Comparison of ENCODE assay signal across 9 mouse cellular contexts in genomic region chr7:25710519-25711130, GRCm38 (mm10). TPM values are rescaled to one million over a fixed set of nuclear protein-coding genes. Genes with fewer than 3 reads are reported as not detected.
DNase-seq lines count a peak whose midpoint lies in the region; ATAC-seq and TF ChIP-seq lines count a peak whose summit lies in the region.
"Had no signal": no experiment of that assay in that cellular context is flagged by ENCODE, and none has a peak within 500 bp of the region (broad histone marks: within the 10 kb centered on the region; RNA-seq: fewer than 3 reads in every experiment).

No protein-coding gene starts in this region.

- peak; percentile 26 for ATAC-seq in Patski
- peak; percentile 40 for ATAC-seq in heart, embryonic 12.5 days (ENCODE audit: insufficient number of reproducible peaks, low FRiP score)
- no peak for ATAC-seq in limb, embryonic 12.5 days (ENCODE audit: insufficient number of reproducible peaks, insufficient read depth, low FRiP score, low TSS enrichment, low read depth)

- H3K4me1 ChIP-seq in heart, embryonic 12.5 days (replicated peaks): peaks cover 60% of the 10 kb centered on the region
- H3K4me1 ChIP-seq in limb, embryonic 12.5 days (replicated peaks): peaks cover 50% of the 10 kb centered on the region

- no peaks in the 10 kb centered on the region for H3K27me3 ChIP-seq in Patski
- no peaks in the 10 kb centered on the region for H3K27me3 ChIP-seq in heart, embryonic 12.5 days (replicated peaks)
- peaks cover 3% of the 10 kb centered on the region; the same call in 1 of the 2 replicates for H3K27me3 ChIP-seq in limb, embryonic 12.5 days

- H3K27ac ChIP-seq in heart, embryonic 12.5 days (ENCODE audit: poor library complexity, severe bottlenecking): peak overlapping the region; percentile 79
- H3K27ac ChIP-seq in limb, embryonic 12.5 days: peak overlapping the region; percentile 79; the same call in 1 of the 2 replicates

- peak overlapping the region; percentile 21 for H3K4me3 ChIP-seq in heart, embryonic 12.5 days
- no peak overlapping the region for H3K4me3 ChIP-seq in limb, embryonic 12.5 days (replicated peaks)

- POLR2A ChIA-PET in Patski (lab: Charles Lee): interaction anchor here (0.6 kb wide), 1 partner anchor 9 kb away, joined by 5 read pairs; no protein-coding TSS in a partner anchor

- H3K36me3 ChIP-seq in heart, embryonic 12.5 days: peaks cover 34% of the 10 kb centered on the region
- peaks cover 42% of the 10 kb centered on the region for H3K36me3 ChIP-seq in limb, embryonic 12.5 days

- no peak for TF ChIP-seq CTCF in Patski (IDR thresholded peaks at IDR 0.05)

- in situ Hi-C loops in Patski (cut with MboI; ENCODE audit: low pct_unique_long_range_greater_than_20kb): no loop called here

- no peaks in the 10 kb centered on the region for H3K9me3 ChIP-seq in heart, embryonic 12.5 days (replicated peaks)
- H3K9me3 ChIP-seq in limb, embryonic 12.5 days: no peaks in the 10 kb centered on the region

- peak overlapping the region; percentile 66 for H3K9ac ChIP-seq in heart, embryonic 12.5 days
- H3K9ac ChIP-seq in limb, embryonic 12.5 days (replicated peaks): peak overlapping the region; percentile 48; the same call in 1 of the 2 replicates

- H3K4me2 ChIP-seq in heart, embryonic 12.5 days: peak overlapping the region; percentile 60
- peak overlapping the region; percentile 28 for H3K4me2 ChIP-seq in limb, embryonic 12.5 days

- DNase-seq in left cerebral cortex, adult 18-20 months (ENCODE audit: low spot score in 2 of 2): peak; percentile 54 to 72
- no peak for DNase-seq in left cerebral cortex, adult 11 months (ENCODE audit: low spot score)
- DNase-seq in Patski (ENCODE audit: low read depth, low spot score): peak; percentile 83
- peak; percentile 70 for DNase-seq in right cerebral cortex, postnatal 25 days
- no peak for DNase-seq in c-Kit-positive CD71-positive TER-119-positive erythroid progenitor cells, embryonic 14.5 days (ENCODE audit: low spot score)
- no peak for DNase-seq in thymus, postnatal 10 days (ENCODE audit: low spot score in 2 of 2)

- 3% methylated on average over 6 of the region's 7 CpGs for WGBS in heart, embryonic 12.5 days
- WGBS in limb, embryonic 12.5 days: 8% methylated on average over 7 of the region's 7 CpGs

- CTCF ChIA-PET in Patski (lab: Charles Lee): no interaction called here

RNA-seq across cellular contexts. Expression of gene Ccdc97, which starts 8.3 kb away (rescaled TPM):
- 10 to 100 TPM; 59.8 to 61.4 TPM for total RNA-seq in left cerebral cortex, adult 18-20 months (2021)
- polyA plus RNA-seq in Patski (2021): 33.7 TPM
- 24.6 and 25.9 TPM in 2 replicates for polyA plus RNA-seq in heart, embryonic 12.5 days (2016; fragmentation: Nextera tagmentation; extraction: Ambion mirVana)
- polyA plus RNA-seq in limb, embryonic 12.5 days (2016; fragmentation: Nextera tagmentation; extraction: Ambion mirVana): 20.6 and 23.6 TPM in 2 replicates

RNA-seq across cellular contexts. Expression of gene Tgfb1, which starts 23.8 kb away (rescaled TPM):
- total RNA-seq in left cerebral cortex, adult 18-20 months (2021): 1 to 10 TPM; 7.9 to 9.2 TPM
- 29.7 TPM for polyA plus RNA-seq in Patski (2021)
- 5.1 and 5.6 TPM in 2 replicates for polyA plus RNA-seq in heart, embryonic 12.5 days (2016; fragmentation: Nextera tagmentation; extraction: Ambion mirVana)
- polyA plus RNA-seq in limb, embryonic 12.5 days (2016; fragmentation: Nextera tagmentation; extraction: Ambion mirVana): 1.6 and 2.2 TPM in 2 replicates

RNA-seq across cellular contexts. Expression of gene B9d2, which starts 30.0 kb away (rescaled TPM):
- 10 to 100 TPM; 22.9 to 24.3 TPM for total RNA-seq in left cerebral cortex, adult 18-20 months (2021)
- polyA plus RNA-seq in Patski (2021): 40.2 TPM
- polyA plus RNA-seq in heart, embryonic 12.5 days (2016; fragmentation: Nextera tagmentation; extraction: Ambion mirVana): 22.8 and 25.9 TPM in 2 replicates
- polyA plus RNA-seq in limb, embryonic 12.5 days (2016; fragmentation: Nextera tagmentation; extraction: Ambion mirVana): 30.4 and 30.5 TPM in 2 replicates

RNA-seq across cellular contexts. Expression of gene Tmem91, which starts 35.7 kb away (rescaled TPM):
- 10 to 100 TPM; 23.6 to 26.5 TPM for total RNA-seq in left cerebral cortex, adult 18-20 months (2021)
- 0.49 TPM for polyA plus RNA-seq in Patski (2021)
- polyA plus RNA-seq in heart, embryonic 12.5 days (2016; fragmentation: Nextera tagmentation; extraction: Ambion mirVana): 0.86 and 1.1 TPM in 2 replicates
- 2.7 and 3.1 TPM in 2 replicates for polyA plus RNA-seq in limb, embryonic 12.5 days (2016; fragmentation: Nextera tagmentation; extraction: Ambion mirVana)
- total RNA-seq: liver, adult 2 months had no signal
- polyA plus RNA-seq: liver, adult 2 months had no signal

RNA-seq across cellular contexts. Expression of gene Hnrnpul1, which starts 43.9 kb away (rescaled TPM):
- 100 to 1,000 TPM in 1 of 2 experiments, 10 to 100 TPM in 1; 99.0 to 102 TPM for total RNA-seq in left cerebral cortex, adult 18-20 months (2021)
- 123 TPM for polyA plus RNA-seq in Patski (2021)
- polyA plus RNA-seq in heart, embryonic 12.5 days (2016; fragmentation: Nextera tagmentation; extraction: Ambion mirVana): 57.0 and 60.9 TPM in 2 replicates
- 67.6 and 75.0 TPM in 2 replicates for polyA plus RNA-seq in limb, embryonic 12.5 days (2016; fragmentation: Nextera tagmentation; extraction: Ambion mirVana)

Comparison
In these comparisons a context has a peak if more than half of its experiments do, and no peak if none do; other contexts are left out.
1. DNase-seq: peak in left cerebral cortex, adult 18-20 months (2 of 2), Patski (single experiment) and right cerebral cortex, postnatal 25 days (single experiment); none in left cerebral cortex, adult 11 months (single experiment), c-Kit-positive CD71-positive TER-119-positive erythroid progenitor cells, embryonic 14.5 days (single experiment) and thymus, postnatal 10 days (0 of 2).